Comparison of ENCODE assay signal across 32 mouse cellular contexts in the genomic region with DNA sequence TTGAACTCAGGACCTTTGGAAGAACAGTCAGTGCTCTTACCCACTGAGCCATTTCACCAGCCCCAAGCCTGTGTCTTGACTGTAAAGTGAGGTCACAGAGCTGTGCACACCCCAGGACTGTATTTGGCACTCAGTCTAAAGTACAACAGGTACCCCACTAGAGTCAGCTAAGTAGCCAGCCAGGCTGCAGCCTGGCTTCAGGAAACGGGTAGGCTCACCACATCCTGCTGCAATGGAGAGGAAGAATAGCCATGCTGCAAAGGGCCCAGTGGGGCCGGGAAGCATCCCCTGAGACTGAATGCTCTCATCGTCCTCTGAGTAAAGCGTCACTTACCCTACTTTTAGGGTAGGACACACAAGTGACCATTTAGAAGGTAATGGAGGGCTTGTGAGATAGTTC. TPM values are rescaled to one million over a fixed set of nuclear protein-coding genes. Genes with fewer than 3 reads are reported as not detected.
DNase-seq lines count a peak whose midpoint lies in the region; ATAC-seq and TF ChIP-seq lines count a peak whose summit lies in the region.
"Had no signal": no experiment of that assay in that cellular context is flagged by ENCODE, and none has a peak within 500 bp of the region (broad histone marks: within the 10 kb centered on the region; RNA-seq: fewer than 3 reads in every experiment).

No protein-coding gene starts in this region.

- peaks cover 10% of the 10 kb centered on the region; the same call in 1 of the 2 replicates for H3K4me1 ChIP-seq in heart, embryonic 12.5 days (replicated peaks)
- H3K4me1 ChIP-seq in bone marrow, adult 2 months (ENCODE audit: control insufficient read depth, insufficient read depth, low read length): no peaks in the 10 kb centered on the region; the same call in 1 of the 2 replicates
- peaks cover 15% of the 10 kb centered on the region for H3K4me1 ChIP-seq in liver, postnatal 0 days (ENCODE audit: insufficient read depth)
- H3K4me1 ChIP-seq: intestine, embryonic 15.5 days; midbrain, embryonic 15.5 days; neural tube, embryonic 12.5 days had no signal

- no peaks in the 10 kb centered on the region for H3K9me3 ChIP-seq in heart, embryonic 12.5 days (replicated peaks)
- H3K9me3 ChIP-seq in liver, postnatal 0 days (ENCODE audit: low read length): no peaks in the 10 kb centered on the region
- H3K9me3 ChIP-seq: intestine, embryonic 15.5 days; midbrain, embryonic 15.5 days; neural tube, embryonic 12.5 days had no signal

- TF ChIP-seq CTCF in bone marrow, adult 2 months (IDR thresholded peaks at IDR 0.05; ENCODE audit: control insufficient read depth, insufficient read depth, low read length): no peak
- no peak for TF ChIP-seq CTCF in liver, postnatal 0 days (IDR thresholded peaks at IDR 0.05; ENCODE audit: low read depth)

- WGBS in heart, embryonic 12.5 days: 72% methylated on average over 4 of the region's 4 CpGs
- 23% methylated on average over 4 of the region's 4 CpGs for WGBS in bone marrow, adult 2 months
- 58% methylated on average over 4 of the region's 4 CpGs for WGBS in liver, postnatal 0 days (ENCODE audit: insufficient replicate concordance)

- H3K27ac ChIP-seq in heart, embryonic 12.5 days (ENCODE audit: poor library complexity, severe bottlenecking): no peak overlapping the region
- no peak overlapping the region for H3K27ac ChIP-seq in bone marrow, adult 2 months (ENCODE audit: control insufficient read depth, insufficient read depth, low read depth, low read length, poor library complexity)
- H3K27ac ChIP-seq in liver, postnatal 0 days (ENCODE audit: low read depth): no peak overlapping the region
- H3K27ac ChIP-seq: intestine, embryonic 15.5 days; layer of hippocampus, adult 2 months; midbrain, embryonic 15.5 days; neural tube, embryonic 12.5 days had no signal

- H3K9ac ChIP-seq in heart, embryonic 12.5 days: no peak overlapping the region
- peak overlapping the region; percentile 58; the same call in 1 of the 2 replicates for H3K9ac ChIP-seq in liver, postnatal 0 days (replicated peaks)
- H3K9ac ChIP-seq: forebrain, postnatal 0 days; intestine, embryonic 15.5 days; midbrain, embryonic 15.5 days had no signal

- peaks cover 20% of the 10 kb centered on the region for H3K36me3 ChIP-seq in heart, embryonic 12.5 days
- H3K36me3 ChIP-seq in liver, postnatal 0 days (replicated peaks; ENCODE audit: insufficient read depth, low read length): peaks cover 50% of the 10 kb centered on the region
- H3K36me3 ChIP-seq: intestine, embryonic 15.5 days had no signal

- peak overlapping the region; percentile 13 for H3K4me3 ChIP-seq in heart, embryonic 12.5 days
- H3K4me3 ChIP-seq in bone marrow, adult 2 months (replicated peaks; ENCODE audit: control insufficient read depth, low read depth, low read length): peak overlapping the region; percentile 43
- peak overlapping the region; percentile 56 for H3K4me3 ChIP-seq in liver, postnatal 0 days (ENCODE audit: low read depth, low read length)
- H3K4me3 ChIP-seq: intestine, embryonic 15.5 days; layer of hippocampus, adult 2 months; midbrain, embryonic 15.5 days; neural tube, embryonic 12.5 days had no signal

- no peak for DNase-seq in heart, postnatal 14 days
- DNase-seq in liver, postnatal 0 days: no peak
- no peak for DNase-seq in layer of hippocampus, postnatal 14 days (ENCODE audit: low spot score in 2 of 2)
- DNase-seq in T-cell, adult 2 months (ENCODE audit: low spot score): no peak
- DNase-seq: adrenal gland, postnatal 10 days; cerebellum, adult 2 months; cerebellum, postnatal 25 days; embryo, embryonic 11 days; forebrain, postnatal 0 days; gastrocnemius, postnatal 25 days; heart, postnatal 36 days; kidney, adult 9 months; kidney, postnatal 25 days; layer of hippocampus, postnatal 36 days; lung, adult 18-20 months; lung, postnatal 14 days; right cerebral cortex, postnatal 14 days had no signal

- H3K27me3 ChIP-seq in heart, embryonic 12.5 days (replicated peaks): no peaks in the 10 kb centered on the region
- H3K27me3 ChIP-seq in liver, postnatal 0 days (ENCODE audit: insufficient read depth, low read length): no peaks in the 10 kb centered on the region
- H3K27me3 ChIP-seq: intestine, embryonic 15.5 days; midbrain, embryonic 15.5 days; neural tube, embryonic 12.5 days had no signal

- H3K4me2 ChIP-seq in heart, embryonic 12.5 days: peak overlapping the region; percentile 9
- peak overlapping the region; percentile 73 for H3K4me2 ChIP-seq in liver, postnatal 0 days (ENCODE audit: low read depth, low read length)
- H3K4me2 ChIP-seq: intestine, embryonic 15.5 days; midbrain, embryonic 15.5 days; neural tube, embryonic 12.5 days had no signal

- intact Hi-C loops in heart, postnatal 14 days (cut with DNase I): no loop called here

- ATAC-seq in heart, embryonic 12.5 days (ENCODE audit: insufficient number of reproducible peaks, low FRiP score): no peak
- peak; percentile 79 for ATAC-seq in granulocyte monocyte progenitor cell, adult 5-6 weeks (replicated peaks; ENCODE audit: poor library complexity, severe bottlenecking)
- ATAC-seq in liver, postnatal 0 days: no peak
- ATAC-seq: activated CD4-positive, CD25-positive, alpha-beta regulatory T cell, adult 4 months; forebrain, postnatal 0 days; hindbrain, embryonic 16.5 days; intestine, embryonic 15.5 days; midbrain, embryonic 15.5 days had no signal

- no peak for TF ChIP-seq POLR2A in bone marrow, adult 2 months (IDR thresholded peaks at IDR 0.05; ENCODE audit: borderline replicate concordance, control insufficient read depth, low read depth, low read length)

- TF ChIP-seq EP300 in liver, postnatal 0 days (IDR thresholded peaks at IDR 0.05; ENCODE audit: low read depth): no peak

RNA-seq across cellular contexts. Expression of a gene that starts 9.2 kb away (rescaled TPM):
- 92.1 and 95.2 TPM in 2 replicates for polyA plus RNA-seq in heart, embryonic 12.5 days (2016; fragmentation: Nextera tagmentation; extraction: Ambion mirVana)
- 10 to 100 TPM; 48.9 to 50.7 TPM for total RNA-seq in heart, postnatal 14 days (2021)
- 139 and 202 TPM in 2 replicates for polyA plus RNA-seq in bone marrow, adult 2 months (2011; ENCODE audit: insufficient read depth, insufficient read length, low replicate concordance, missing spikeins)
- total RNA-seq in granulocyte monocyte progenitor cell, adult 5-6 weeks (2014; fragmentation: Nextera tagmentation): 77.6 and 89.6 TPM in 2 replicates
- 97.7 and 112 TPM in 2 replicates for total RNA-seq in granulocyte monocyte progenitor cell, adult 5-6 weeks (2017)
- 68.7 and 70.3 TPM in 2 replicates for polyA plus RNA-seq in liver, postnatal 0 days (2015; fragmentation: Nextera tagmentation; extraction: Ambion mirVana)
- 10 to 100 TPM; 56.1 to 64.7 TPM for total RNA-seq in layer of hippocampus, postnatal 14 days (2021)

RNA-seq across cellular contexts. Expression of a gene that starts 10.0 kb away (rescaled TPM):
- 34.6 and 37.5 TPM in 2 replicates for polyA plus RNA-seq in heart, embryonic 12.5 days (2016; fragmentation: Nextera tagmentation; extraction: Ambion mirVana)
- total RNA-seq in heart, postnatal 14 days (2021): 10 to 100 TPM; 17.3 to 21.7 TPM
- polyA plus RNA-seq in bone marrow, adult 2 months (2011; ENCODE audit: insufficient read depth, insufficient read length, low replicate concordance, missing spikeins): 95.2 and 112 TPM in 2 replicates
- total RNA-seq in granulocyte monocyte progenitor cell, adult 5-6 weeks (2014; fragmentation: Nextera tagmentation): 16.1 and 17.3 TPM in 2 replicates
- total RNA-seq in granulocyte monocyte progenitor cell, adult 5-6 weeks (2017): 11.9 and 15.1 TPM in 2 replicates
- 51.9 and 56.1 TPM in 2 replicates for polyA plus RNA-seq in liver, postnatal 0 days (2015; fragmentation: Nextera tagmentation; extraction: Ambion mirVana)
- 10 to 100 TPM; 19.8 to 20.8 TPM for total RNA-seq in layer of hippocampus, postnatal 14 days (2021)

RNA-seq across cellular contexts. Expression of a gene that starts 20.0 kb away (rescaled TPM):
- 0.09 TPM in 1 of 2 replicates, not detected in the other for polyA plus RNA-seq in heart, embryonic 12.5 days (2016; fragmentation: Nextera tagmentation; extraction: Ambion mirVana)
- not detected for total RNA-seq in heart, postnatal 14 days (2021)
- not detected in 2 replicates for polyA plus RNA-seq in bone marrow, adult 2 months (2011; ENCODE audit: insufficient read depth, insufficient read length, low replicate concordance, missing spikeins)
- total RNA-seq in granulocyte monocyte progenitor cell, adult 5-6 weeks (2014; fragmentation: Nextera tagmentation): not detected in 2 replicates
- total RNA-seq in granulocyte monocyte progenitor cell, adult 5-6 weeks (2017): 0.52 TPM in 1 of 2 replicates, not detected in the other
- polyA plus RNA-seq in liver, postnatal 0 days (2015; fragmentation: Nextera tagmentation; extraction: Ambion mirVana): 0.11 TPM in 1 of 2 replicates, not detected in the other
- total RNA-seq in layer of hippocampus, postnatal 14 days (2021): not detected
- total RNA-seq: adrenal gland, postnatal 10 days; forebrain, postnatal 0 days; gastrocnemius, postnatal 25 days; heart, postnatal 36 days; left cerebral cortex, postnatal 10 days; megakaryocyte-erythroid progenitor cell, adult 5-6 weeks; MEL had no signal
- polyA plus RNA-seq: C2C12; cerebellum, adult 2 months; forebrain, postnatal 0 days; heart, embryonic 14.5 days; intestine, embryonic 15.5 days; neural tube, embryonic 12.5 days; testis, adult 2 months had no signal
